Mouse (Mus musculus) G1E (cell line): ENCODE results near the gene Rcsd1.

Experiments
- CTCF ChIP-seq: IDR thresholded peaks from 2 replicates; pipeline ENCODE4 v1.5.1; 2012; ENCODE audit warnings: low read depth, low read length, inconsistent platforms, mixed read lengths
- GATA1 ChIP-seq: IDR thresholded peaks from 2 replicates; pipeline ENCODE4 v1.6.1; 2012; ENCODE audit warnings: borderline replicate concordance, low read length, inconsistent platforms, mixed read lengths
- GATA2 ChIP-seq: IDR thresholded peaks from 2 replicates; pipeline ENCODE4 v1.6.1; 2012; ENCODE audit warnings: low read depth, low read length, inconsistent platforms, borderline replicate concordance
- POLR2AphosphoS5 ChIP-seq: IDR thresholded peaks from 2 replicates; pipeline ENCODE4 v1.6.1; 2012; ENCODE audit warnings: low read depth, low read length, inconsistent platforms; ENCODE audit not compliant: insufficient replicate concordance
- TAL1 ChIP-seq: conservative IDR thresholded peaks from 2 replicates; pipeline ENCODE4 v1.6.1; 2012; ENCODE audit warnings: low read depth, low read length, inconsistent platforms, mixed read lengths

GRCm38 (mm10) chr1:165702221-165703031, 7.1 kb downstream of the Rcsd1 start:
- TF ChIP-seq CTCF = no peak
- no peak for TF ChIP-seq GATA1
- no peak for TF ChIP-seq TAL1
- TF ChIP-seq POLR2AphosphoS5 = no peak
- TF ChIP-seq GATA2 = no peak
